Mouse (Mus musculus): Measurements from ENCODE around the gene Snorc.

- TF ChIP-seq CTCF (IDR thresholded peaks at IDR 0.05; ENCODE audit: low read depth, low read length) = no peak
- TF ChIP-seq POLR2A (IDR thresholded peaks at IDR 0.05; ENCODE audit: borderline replicate concordance, low read depth, low read length) = no peak
These were observed 2.5 kb downstream of the Snorc start for GRCm38 (mm10) chr1:87472576-87472975.

Data from bone marrow macrophage, adult 2 months (primary cell).